Mouse (Mus musculus): ENCODE measurements around the gene Med27.

The Med27 gene

DNA sequence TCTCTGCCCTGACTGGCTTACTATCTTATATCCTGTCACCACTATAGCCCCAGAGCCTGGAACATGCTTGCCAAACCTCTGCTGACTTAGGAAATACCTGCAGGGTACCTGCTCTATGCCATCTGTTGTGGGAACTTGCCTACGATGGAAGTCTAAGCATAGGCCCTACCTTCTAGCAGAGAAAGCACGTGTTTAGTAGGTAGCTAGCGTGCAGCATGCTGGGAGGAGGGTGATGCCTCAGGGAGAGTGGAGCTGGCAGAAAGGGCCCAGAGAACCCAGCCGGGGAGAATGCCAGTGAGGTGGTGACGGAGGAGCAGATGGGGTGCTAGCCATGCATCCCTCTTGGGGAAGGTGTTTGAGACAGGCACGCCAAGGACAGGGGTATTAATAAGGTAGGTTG lies 89.8 kb downstream of the Med27 start:
- peak; percentile 58 for DNase-seq (ENCODE audit: low read depth, low spot score)

GRCm38 (mm10) chr2:29437111-29437510 lies 90.5 kb downstream of the Med27 start:
- DNase-seq (ENCODE audit: low read depth, low spot score), result no peak

DNA sequence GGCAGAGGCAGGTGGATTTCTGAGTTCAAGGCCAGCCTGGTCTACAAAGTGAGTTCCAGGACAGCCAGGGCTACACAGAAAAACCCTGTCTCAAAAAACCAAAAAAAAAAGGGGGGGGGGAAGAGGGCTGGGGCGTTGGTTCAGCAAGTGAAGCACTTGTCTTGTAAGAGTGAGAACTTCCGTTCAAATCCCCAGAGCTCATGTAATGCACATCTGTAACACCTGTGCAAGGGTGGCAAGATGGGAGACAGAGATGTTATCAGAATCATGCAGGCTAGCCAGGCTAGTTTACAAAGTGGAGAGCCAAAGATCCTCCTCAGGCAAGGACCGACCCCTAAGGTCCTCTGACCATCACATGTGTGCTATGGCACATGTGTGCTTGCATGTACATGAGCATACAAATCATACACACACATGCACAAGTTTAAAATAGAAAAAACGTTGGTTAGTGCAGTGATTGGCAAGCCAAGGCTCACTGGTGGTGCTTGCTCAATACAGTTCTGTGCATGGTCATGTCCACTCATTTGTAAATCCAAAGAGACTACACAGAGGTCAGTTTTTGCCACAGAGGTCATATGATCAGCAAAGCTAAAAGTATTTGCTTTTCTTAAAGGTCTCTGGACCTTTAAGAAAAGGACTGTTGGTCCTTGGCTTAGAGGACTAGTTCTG lies 91.4 kb downstream of the Med27 start:
- no peak for DNase-seq (ENCODE audit: low read depth, low spot score)

DNA sequence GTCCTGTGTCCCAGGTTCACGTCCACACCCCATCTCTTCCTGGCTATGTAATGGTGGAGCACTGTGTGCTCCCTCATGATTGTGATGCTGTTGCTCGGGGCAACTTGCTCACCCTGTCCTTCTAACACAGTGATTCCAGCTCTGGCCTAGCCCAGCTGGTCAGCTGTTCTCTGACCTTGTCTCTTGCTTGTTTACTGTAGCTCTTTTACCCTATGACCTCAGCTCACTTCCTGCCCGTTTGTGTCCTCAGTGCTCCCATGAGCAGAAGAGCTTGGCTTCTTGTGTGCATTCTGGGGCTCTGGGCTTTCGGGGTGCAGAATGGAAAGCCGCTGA lies 91.9 kb downstream of the Med27 start:
- no peak for DNase-seq (ENCODE audit: low read depth, low spot score)

- peak; percentile 55 for DNase-seq (ENCODE audit: low read depth, low spot score)
These were observed 92.4 kb downstream of the Med27 start for GRCm38 (mm10) chr2:29438986-29439385.

- no peak for DNase-seq (ENCODE audit: low read depth, low spot score)
These were observed 92.8 kb downstream of the Med27 start for GRCm38 (mm10) chr2:29439396-29439795.

DNA sequence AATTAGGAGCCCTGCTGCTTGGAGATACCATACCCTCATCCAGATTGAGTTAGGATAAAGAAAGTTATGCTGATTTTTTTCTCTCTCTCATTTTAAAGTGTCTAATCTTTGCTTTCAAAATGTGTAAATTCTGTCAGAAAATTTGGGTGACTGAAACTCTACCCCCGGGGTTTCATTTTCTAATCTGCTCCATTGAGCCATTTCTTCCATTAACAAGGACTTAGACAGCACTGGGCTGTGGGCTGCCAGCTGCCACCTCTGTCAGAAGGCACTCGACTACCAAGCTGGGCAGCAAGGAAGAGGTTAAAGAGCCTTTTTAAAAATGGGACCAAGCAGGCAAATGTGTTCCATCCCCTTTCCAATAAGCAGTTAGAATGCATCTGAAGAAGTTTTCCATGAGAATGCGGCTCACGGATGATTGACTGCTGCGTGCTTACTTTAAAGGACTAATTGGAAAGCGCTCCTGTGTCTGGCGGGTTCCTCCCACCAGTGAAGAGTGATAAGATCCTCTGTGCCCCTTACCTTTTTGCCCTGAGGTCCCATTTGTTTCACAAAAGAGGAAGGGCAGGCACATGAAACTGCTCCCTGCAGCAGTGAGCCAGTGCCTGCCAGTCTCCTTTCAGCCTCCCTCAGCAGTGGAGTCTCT lies 93.4 kb downstream of the Med27 start:
- DNase-seq (ENCODE audit: low read depth, low spot score), result no peak

- DNase-seq (ENCODE audit: low read depth, low spot score), result no peak
These were observed 95.7 kb downstream of the Med27 start for GRCm38 (mm10) chr2:29442275-29442674.

DNA sequence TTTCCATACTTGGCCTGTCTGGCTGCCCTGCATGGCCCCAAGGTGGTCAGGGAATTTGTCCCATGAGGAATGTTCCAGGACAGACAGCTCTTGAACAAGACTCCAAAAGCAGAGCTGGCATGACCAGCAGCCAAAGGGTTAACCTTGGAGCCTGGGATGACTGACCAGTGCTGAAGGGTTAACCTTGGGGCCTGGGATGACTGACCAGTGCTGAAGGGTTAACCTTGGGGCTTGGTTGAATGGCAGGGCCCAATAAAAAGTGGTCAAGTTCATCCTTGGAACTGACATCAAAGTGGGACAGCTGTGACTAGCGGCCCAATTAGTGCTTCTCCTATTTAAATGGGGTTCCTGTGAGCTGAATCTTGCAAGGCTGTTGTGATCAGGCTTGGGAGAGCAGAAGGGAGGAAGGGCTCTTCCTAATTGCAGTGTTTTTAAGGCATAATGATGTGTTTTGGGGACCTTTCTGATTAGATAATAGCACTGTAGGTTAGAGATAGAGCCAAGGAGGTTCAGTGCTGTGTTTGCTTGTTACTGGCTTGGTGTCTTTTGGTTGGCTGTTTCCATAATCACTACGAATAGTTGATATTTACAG lies 97.1 kb downstream of the Med27 start:
- peak; percentile 55 for DNase-seq (ENCODE audit: low read depth, low spot score)

- peak; percentile 61 for DNase-seq (ENCODE audit: low read depth, low spot score)
These were observed 101.9 kb downstream of the Med27 start for GRCm38 (mm10) chr2:29448476-29449002.

- DNase-seq (ENCODE audit: low read depth, low spot score), result peak; percentile 78
These were observed 104.9 kb downstream of the Med27 start for GRCm38 (mm10) chr2:29451368-29451999.

- no peak for DNase-seq (ENCODE audit: low read depth, low spot score)
These were observed 106.8 kb downstream of the Med27 start for GRCm38 (mm10) chr2:29453376-29453775.

- DNase-seq (ENCODE audit: low read depth, low spot score), result no peak
These were observed 110.2 kb downstream of the Med27 start for GRCm38 (mm10) chr2:29456631-29457320.

GRCm38 (mm10) chr2:29457677-29458076 lies 111.1 kb downstream of the Med27 start:
- no peak for DNase-seq (ENCODE audit: low read depth, low spot score)

DNA sequence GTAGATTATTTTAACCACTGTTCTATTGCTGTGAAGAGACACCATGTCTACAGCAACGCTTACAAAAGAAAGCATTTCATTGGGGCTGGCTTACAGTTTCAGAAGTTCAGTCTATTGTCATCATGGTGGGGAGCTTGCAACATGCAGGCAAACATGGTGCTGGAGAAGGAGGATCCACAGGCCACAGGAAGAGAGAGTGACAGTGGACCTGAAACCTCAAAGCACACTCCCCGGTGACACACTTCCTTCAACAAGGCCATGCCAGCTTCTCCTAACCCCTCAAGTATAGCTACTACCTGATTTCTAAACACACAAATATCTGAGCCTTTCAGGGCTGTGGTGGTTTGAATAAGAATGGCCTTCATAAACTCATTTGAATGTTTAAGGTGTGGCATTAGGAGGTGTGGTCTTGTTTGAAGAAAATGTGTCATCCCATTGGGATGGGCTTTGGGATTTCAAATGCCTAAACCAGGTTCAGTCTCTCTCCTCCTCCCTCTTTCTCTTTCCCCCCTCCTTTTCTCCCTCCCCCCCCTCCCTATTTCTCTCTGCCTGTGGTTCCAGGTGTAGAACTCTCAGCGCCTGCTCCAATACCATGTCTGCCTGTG lies 111.8 kb downstream of the Med27 start:
- DNase-seq (ENCODE audit: low read depth, low spot score), result no peak

- DNase-seq (ENCODE audit: low read depth, low spot score), result no peak
These were observed 113.0 kb downstream of the Med27 start for GRCm38 (mm10) chr2:29459648-29460047.

GRCm38 (mm10) chr2:29461841-29462240 lies 115.2 kb downstream of the Med27 start:
- no peak for DNase-seq (ENCODE audit: low read depth, low spot score)

DNA sequence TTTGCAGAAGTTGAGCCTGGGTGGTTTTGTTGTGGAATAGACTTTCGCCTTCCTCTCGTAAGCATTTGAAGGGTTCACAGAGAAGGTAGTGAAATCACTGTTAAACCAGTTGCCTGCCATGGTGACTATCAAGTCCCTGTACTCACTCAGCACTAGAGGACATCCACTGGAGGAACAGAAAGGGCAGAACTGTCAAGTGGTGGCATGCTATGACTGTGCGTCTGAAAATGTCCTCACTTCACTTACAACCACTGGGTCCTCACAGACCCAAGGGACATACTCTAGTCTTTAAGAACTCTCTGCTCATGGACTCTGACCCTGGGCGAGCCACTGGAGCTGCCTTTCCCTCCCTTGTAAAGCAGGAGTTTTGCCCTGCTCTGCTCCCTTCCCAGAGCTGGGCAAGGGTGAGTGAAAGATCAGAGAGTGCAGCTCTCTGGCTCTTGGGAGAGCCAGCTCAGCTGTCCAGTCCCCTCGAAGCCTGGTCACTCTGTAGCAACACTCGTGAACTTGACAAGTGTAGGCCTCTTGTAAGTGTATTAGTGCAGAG lies 116.5 kb downstream of the Med27 start:
- DNase-seq (ENCODE audit: low read depth, low spot score), result no peak

DNA sequence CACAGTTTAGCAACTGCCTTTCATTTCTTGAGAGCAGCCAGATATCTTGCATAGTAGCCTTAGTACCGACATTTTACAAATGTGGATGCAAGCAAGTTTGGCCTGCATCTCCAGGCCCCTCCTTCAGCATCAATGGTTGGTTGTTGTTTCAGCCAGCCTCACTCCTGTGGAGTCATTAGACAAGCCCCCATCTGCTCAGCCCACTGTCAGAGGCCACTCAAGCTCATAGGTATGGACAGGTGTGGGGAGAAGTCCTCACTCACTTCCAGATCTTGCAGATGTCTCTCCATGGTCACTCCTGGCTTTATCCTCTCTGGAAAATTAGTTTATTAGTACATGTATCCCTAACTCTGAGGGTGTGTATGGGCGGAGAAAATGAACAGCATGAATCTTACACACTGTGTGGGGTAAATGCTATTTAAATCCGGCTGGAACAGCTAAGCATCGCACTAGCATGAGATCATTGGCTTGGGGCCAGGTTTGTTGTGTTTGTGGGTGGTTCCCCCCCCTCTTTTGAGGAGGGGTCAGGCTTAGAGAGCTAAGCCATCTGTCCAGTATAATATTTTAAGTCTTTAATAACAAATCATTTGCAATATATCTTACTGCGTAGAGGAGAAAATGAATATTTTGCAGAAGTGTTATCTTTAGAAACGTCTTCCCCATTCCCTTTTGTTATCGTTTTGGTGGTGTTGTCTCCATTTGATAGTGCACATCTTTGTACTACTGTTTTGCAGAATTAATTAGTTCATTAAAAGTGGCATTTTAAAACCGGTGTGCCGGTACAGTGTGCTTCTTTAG lies 118.4 kb downstream of the Med27 start:
- DNase-seq (ENCODE audit: low read depth, low spot score), result peak; percentile 75

DNA sequence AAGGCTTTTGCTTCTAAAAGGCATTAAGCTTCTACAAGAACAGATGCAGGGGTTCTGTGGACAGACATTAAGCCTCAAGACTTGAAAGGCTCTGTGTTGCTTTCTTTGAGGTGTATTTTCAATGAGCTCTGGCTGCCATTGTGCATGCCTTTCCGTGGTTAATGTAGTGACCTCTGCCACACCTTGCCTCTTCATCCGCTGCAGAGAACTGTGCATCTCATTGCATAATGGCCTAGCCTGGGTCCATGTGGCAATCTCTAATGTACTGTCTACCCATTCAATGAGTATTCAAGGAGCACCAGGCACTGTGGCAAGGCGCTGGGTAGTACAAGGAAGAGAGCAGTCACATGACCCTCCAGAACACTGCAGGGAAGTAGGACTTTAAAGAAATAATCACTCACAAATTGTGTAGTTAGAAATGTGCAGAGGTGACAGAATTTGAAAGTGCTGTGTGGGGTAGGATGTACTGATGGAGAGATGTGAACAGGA lies 119.1 kb downstream of the Med27 start:
- no peak for DNase-seq (ENCODE audit: low read depth, low spot score)

Data from brain, adult 2 months (tissue).